Mouse (Mus musculus) embryonic fibroblast, embryonic 13.5 days (primary cell): ENCODE data around the gene Magi2.

Experiments used
- CTCF ChIP-seq: IDR thresholded peaks from 2 replicates; pipeline ENCODE4 v1.5.1; 2011; ENCODE audit warnings: mild to moderate bottlenecking, control low read depth, low read length, moderate library complexity, borderline replicate concordance; ENCODE audit not compliant: insufficient read depth
- POLR2A ChIP-seq: IDR thresholded peaks from 2 replicates; pipeline ENCODE4 v1.6.1; 2011; ENCODE audit warnings: low read depth, mild to moderate bottlenecking, control low read depth, low read length, moderate library complexity

- TF ChIP-seq CTCF (no peak), POLR2A (no peak)
Measured at GRCm38 (mm10) chr5:20703304-20703700, 1476.5 kb downstream of the Magi2 start.
